In the genomic region with DNA sequence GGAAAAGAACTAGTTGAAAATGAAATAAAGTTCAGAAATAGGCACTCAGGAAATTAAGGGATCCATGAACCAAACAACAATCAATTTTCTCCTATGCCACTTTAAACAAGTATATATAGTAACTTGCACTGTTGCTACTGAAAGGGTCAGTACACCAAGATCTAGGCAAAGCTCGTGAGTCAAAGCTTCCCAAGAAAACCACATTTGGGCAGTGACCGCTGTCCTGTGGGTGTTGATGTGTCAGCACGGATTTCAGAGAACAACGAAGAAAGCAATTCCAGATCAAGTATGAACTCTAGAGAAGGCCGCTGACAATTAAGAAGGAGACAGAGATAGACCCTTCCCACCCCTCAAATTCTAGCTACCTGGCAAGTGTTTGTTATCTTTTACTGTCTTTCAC, we compare ENCODE assay signal across 21 mouse cellular contexts. TPM values are rescaled to one million over a fixed set of nuclear protein-coding genes. Genes with fewer than 3 reads are reported as not detected.
DNase-seq lines count a peak whose midpoint lies in the region; ATAC-seq lines count a peak whose summit lies in the region.
"Had no signal": no experiment of that assay in that cellular context is flagged by ENCODE, and none has a peak within 500 bp of the region (broad histone marks: within the 10 kb centered on the region; RNA-seq: fewer than 3 reads in every experiment).

No protein-coding gene starts in this region.

- H3K27me3 ChIP-seq in midbrain, embryonic 11.5 days (ENCODE audit: control insufficient read depth, insufficient read depth, low read length), result no peaks in the 10 kb centered on the region
- H3K27me3 ChIP-seq in midbrain, embryonic 10.5 days (ENCODE audit: low read depth, poor library complexity, severe bottlenecking), result no peaks in the 10 kb centered on the region
- H3K27me3 ChIP-seq: forebrain, embryonic 13.5 days; heart, embryonic 13.5 days; hindbrain, embryonic 12.5 days; hindbrain, embryonic 15.5 days; Patski had no signal

- no peak overlapping the region for H3K27ac ChIP-seq in midbrain, embryonic 11.5 days (ENCODE audit: low read depth, low read length)
- H3K27ac ChIP-seq in midbrain, embryonic 10.5 days (replicated peaks), result no peak overlapping the region
- H3K27ac ChIP-seq in brown adipose tissue, adult 24 weeks (replicated peaks; ENCODE audit: low read depth, low read length), result 0 out of 2 replicates have a peak overlapping the region, but pooled peaks have one; percentile 49
- H3K27ac ChIP-seq: forebrain, embryonic 10.5 days; forebrain, embryonic 13.5 days; heart, embryonic 13.5 days; hindbrain, embryonic 12.5 days; hindbrain, embryonic 15.5 days had no signal

- 91% methylated on average over 5 of the region's 5 CpGs for WGBS in midbrain, embryonic 11.5 days
- 89% methylated on average over 5 of the region's 5 CpGs for WGBS in midbrain, embryonic 10.5 days

- no peaks in the 10 kb centered on the region for H3K4me1 ChIP-seq in midbrain, embryonic 11.5 days (ENCODE audit: control insufficient read depth, insufficient read depth, low read length)
- no peaks in the 10 kb centered on the region for H3K4me1 ChIP-seq in midbrain, embryonic 10.5 days
- H3K4me1 ChIP-seq in brown adipose tissue, adult 24 weeks (ENCODE audit: control insufficient read depth, insufficient read depth, insufficient read length, low read length), result peaks cover 8% of the 10 kb centered on the region
- H3K4me1 ChIP-seq: forebrain, embryonic 13.5 days; heart, embryonic 13.5 days; hindbrain, embryonic 12.5 days; hindbrain, embryonic 15.5 days had no signal

- H3K4me3 ChIP-seq in midbrain, embryonic 11.5 days (ENCODE audit: low read depth, low read length), result no peak overlapping the region
- no peak overlapping the region for H3K4me3 ChIP-seq in midbrain, embryonic 10.5 days
- no peak overlapping the region for H3K4me3 ChIP-seq in brown adipose tissue, adult 24 weeks (ENCODE audit: insufficient read depth, low read depth, low read length)
- H3K4me3 ChIP-seq: forebrain, embryonic 10.5 days; forebrain, embryonic 13.5 days; heart, embryonic 13.5 days; hindbrain, embryonic 12.5 days; hindbrain, embryonic 15.5 days had no signal

- DNase-seq in heart, adult 11 months, result peak; percentile 86
- DNase-seq in heart, postnatal 14 days, result no peak
- peak; percentile 49 for DNase-seq in midbrain, embryonic 11.5 days (ENCODE audit: low spot score, missing footprints)
- no peak for DNase-seq in midbrain, embryonic 10.5 days (ENCODE audit: low spot score)
- DNase-seq in left cerebral cortex, postnatal 25 days (ENCODE audit: low spot score in 2 of 2), result no peak
- DNase-seq in right cerebral cortex, postnatal 25 days, result no peak
- DNase-seq: adrenal gland, adult 2 months; adrenal gland, postnatal 14 days; cerebellum, adult 18-20 months; cerebellum, adult 9-10 months; cerebellum, postnatal 14 days; gastrocnemius, postnatal 10 days; gastrocnemius, postnatal 36 days had no signal

- no peak for ATAC-seq in midbrain, embryonic 11.5 days (ENCODE audit: low FRiP score)
- ATAC-seq: forebrain, embryonic 13.5 days; forebrain, embryonic 16.5 days; Patski had no signal

- no peaks in the 10 kb centered on the region for H3K36me3 ChIP-seq in midbrain, embryonic 11.5 days (ENCODE audit: control insufficient read depth, insufficient read depth, low read length)
- no peaks in the 10 kb centered on the region for H3K36me3 ChIP-seq in midbrain, embryonic 10.5 days
- H3K36me3 ChIP-seq: forebrain, embryonic 10.5 days; heart, embryonic 13.5 days; hindbrain, embryonic 12.5 days; hindbrain, embryonic 15.5 days had no signal

- intact Hi-C loops in heart, postnatal 14 days (cut with DNase I), result no loop called here
- intact Hi-C loops in left cerebral cortex, postnatal 25 days (cut with DNase I), result no loop called here

- no peak overlapping the region for H3K9ac ChIP-seq in midbrain, embryonic 11.5 days (ENCODE audit: low read length)
- H3K9ac ChIP-seq: forebrain, embryonic 13.5 days; heart, embryonic 13.5 days; hindbrain, embryonic 12.5 days; hindbrain, embryonic 15.5 days had no signal

- no peaks in the 10 kb centered on the region for H3K9me3 ChIP-seq in midbrain, embryonic 11.5 days (ENCODE audit: control insufficient read depth, low read length)
- no peaks in the 10 kb centered on the region for H3K9me3 ChIP-seq in midbrain, embryonic 10.5 days (replicated peaks)
- H3K9me3 ChIP-seq: forebrain, embryonic 10.5 days; forebrain, embryonic 13.5 days; heart, embryonic 13.5 days; hindbrain, embryonic 12.5 days; hindbrain, embryonic 15.5 days had no signal

- no peak overlapping the region for H3K4me2 ChIP-seq in midbrain, embryonic 11.5 days
- H3K4me2 ChIP-seq: forebrain, embryonic 13.5 days; heart, embryonic 13.5 days; hindbrain, embryonic 12.5 days; hindbrain, embryonic 15.5 days had no signal

RNA-seq across cellular contexts. Expression of gene Zeb2, which starts 9.2 kb away (rescaled TPM):
- 10 to 100 TPM; 51.3 to 58.5 TPM for total RNA-seq in heart, postnatal 14 days (2021)
- polyA plus RNA-seq in midbrain, embryonic 11.5 days (2014; fragmentation: Nextera tagmentation; extraction: Ambion mirVana), result 61.2 and 69.9 TPM in 2 replicates
- 48.7 and 60.6 TPM in 2 replicates for polyA plus RNA-seq in midbrain, embryonic 10.5 days (2016; fragmentation: Nextera tagmentation; extraction: Ambion mirVana)
- polyA plus RNA-seq in brown adipose tissue, adult 24 weeks (2012; ENCODE audit: insufficient read depth, insufficient read length, missing spikeins), result 51.2 and 53.0 TPM in 2 replicates
- total RNA-seq in left cerebral cortex, postnatal 25 days (2021), result 100 to 1,000 TPM; 184 TPM

Comparison
In these comparisons a context has a peak if more than half of its experiments do, and no peak if none do; other contexts are left out.
1. DNase-seq: peak in heart, adult 11 months (single experiment) and midbrain, embryonic 11.5 days (single experiment); none in heart, postnatal 14 days (0 of 2), midbrain, embryonic 10.5 days (single experiment), left cerebral cortex, postnatal 25 days (0 of 2) and right cerebral cortex, postnatal 25 days (single experiment).